Mouse (Mus musculus) left cerebral cortex, adult 18-20 months (tissue): ENCODE data around the gene Olfr1106. TPM values are rescaled to one million over a fixed set of nuclear protein-coding genes. Genes with fewer than 3 reads are reported as not detected.

ENCODE experiments used
- DNase-seq, 2 experiments: peaks; one replicate each; pipeline ENCODE4 v3.0.0; 2021 to 2022; ENCODE audit warnings: low spot score in 2 of 2, mixed read lengths in 1 of 2
- long read RNA-seq, 2 experiments: library from polyadenylated mRNA; stranded (forward); transcript quantifications; one replicate each; pipeline ENCODE4 v2.0.0; 2021
- total RNA-seq, 2 experiments: library from RNA; stranded (reverse); gene quantifications; 2 replicates each; pipeline ENCODE4 v1.2.3; 2021

Olfr1106 gene
- not detected for total RNA-seq
- long read RNA-seq, experiment 1: 0 reads
- long read RNA-seq, experiment 2: 0 reads

GRCm38 (mm10) chr2:87052173-87052572, at the start of gene Olfr1106:
TSS of gene Olfr1106 (minus strand) at chr2:87052273.
- DNase-seq: no peak

GRCm38 (mm10) chr2:87095908-87096307, 43.8 kb upstream of the Olfr1106 start, which contains the start of gene Olfr1109:
TSS of gene Olfr1109 (minus strand) at chr2:87096008.
- DNase-seq: no peak

- DNase-seq: no peak
Observed at GRCm38 (mm10) chr2:87075717-87076116, 23.6 kb upstream of the Olfr1106 start, which contains the start of gene Olfr1107. TSS of gene Olfr1107 (minus strand) at chr2:87075817.

GRCm38 (mm10) chr2:87036431-87036830, 15.6 kb downstream of the Olfr1106 start, which contains the start of gene Olfr1105:
TSS of gene Olfr1105 (minus strand) at chr2:87036531.
- DNase-seq: no peak

- no peak for DNase-seq
Observed at GRCm38 (mm10) chr2:87026980-87027379, 25.1 kb downstream of the Olfr1106 start, which contains the start of gene Olfr1104. TSS of gene Olfr1104 (minus strand) at chr2:87027080.

GRCm38 (mm10) chr2:86998098-86998497, 54.0 kb downstream of the Olfr1106 start, which contains the start of gene Olfr1102:
TSS of gene Olfr1102 (plus strand) at chr2:86998398.
- DNase-seq: no peak

Other genes starting within 250 kb of the Olfr1106 start
- gene Olfr141, start 242.3 kb downstream of the Olfr1106 start, total RNA-seq: not detected
- gene Olfr1094, start 227.6 kb downstream of the Olfr1106 start, total RNA-seq: not detected
- gene Olfr1095, start 200.6 kb downstream of the Olfr1106 start, total RNA-seq: not detected
- gene Gm13723, start 177.5 kb downstream of the Olfr1106 start, total RNA-seq: not detected
- not detected for gene Olfr1097, start 160.1 kb downstream of the Olfr1106 start, total RNA-seq
- not detected for gene Olfr1098, start 127.7 kb downstream of the Olfr1106 start, total RNA-seq
- not detected for gene Olfr1099, start 91.6 kb downstream of the Olfr1106 start, total RNA-seq
- gene Olfr1100, start 72.3 kb downstream of the Olfr1106 start, total RNA-seq: not detected
- gene Olfr1101, start 61.1 kb downstream of the Olfr1106 start, total RNA-seq: not detected
- gene Olfr1102, start 53.9 kb downstream of the Olfr1106 start, total RNA-seq: not detected
- gene Olfr1104, start 25.2 kb downstream of the Olfr1106 start, total RNA-seq: not detected
- not detected for gene Olfr1105, start 15.7 kb downstream of the Olfr1106 start, total RNA-seq
- not detected for gene Olfr1107, start 23.5 kb upstream of the Olfr1106 start, total RNA-seq
- gene Olfr1109, start 43.7 kb upstream of the Olfr1106 start, total RNA-seq: not detected
- gene Olfr259, start 62.3 kb upstream of the Olfr1106 start, total RNA-seq: not detected
- not detected for gene Olfr1110, start 88.0 kb upstream of the Olfr1106 start, total RNA-seq
- gene Olfr1111, start 100.4 kb upstream of the Olfr1106 start, total RNA-seq: not detected
- gene Olfr1112, start 135.5 kb upstream of the Olfr1106 start, total RNA-seq: not detected
- gene Olfr1113, start 156.7 kb upstream of the Olfr1106 start, total RNA-seq: not detected
- gene Olfr1115, start 195.7 kb upstream of the Olfr1106 start, total RNA-seq: not detected
- gene Olfr1116, start 215.3 kb upstream of the Olfr1106 start, total RNA-seq: not detected